Comparison of ENCODE assay signal across 10 mouse cellular contexts in the genomic region with DNA sequence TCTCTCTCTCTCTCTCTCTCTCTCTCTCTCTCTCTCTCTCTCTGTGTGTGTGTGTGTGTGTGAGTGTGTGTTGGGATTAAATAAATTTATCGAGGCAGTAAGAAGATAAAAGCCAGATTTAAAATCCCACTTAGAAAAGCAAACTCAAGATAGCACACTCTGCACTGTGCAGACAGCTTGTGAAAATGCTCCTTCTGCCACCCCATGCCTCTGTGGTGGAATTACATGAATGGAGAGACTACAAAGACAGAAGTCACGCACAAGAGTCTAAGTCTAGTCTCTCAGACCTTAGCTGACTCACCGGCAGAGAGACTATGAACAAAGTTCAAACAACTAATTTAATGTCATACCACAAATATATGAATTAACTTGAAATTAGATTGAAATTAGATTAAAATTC.
DNase-seq lines count a peak whose midpoint lies in the region; ATAC-seq and TF ChIP-seq lines count a peak whose summit lies in the region.
"Had no signal": no experiment of that assay in that cellular context is flagged by ENCODE, and none has a peak within 500 bp of the region (broad histone marks: within the 10 kb centered on the region; RNA-seq: fewer than 3 reads in every experiment).

No protein-coding gene starts in this region.

- 37% methylated on average over 3 of the region's 3 CpGs for WGBS in heart, embryonic 16.5 days

- no peaks in the 10 kb centered on the region for H3K4me1 ChIP-seq in heart, embryonic 16.5 days (ENCODE audit: control insufficient read depth, insufficient read depth, low read length)
- H3K4me1 ChIP-seq: heart, embryonic 10.5 days; limb, embryonic 15.5 days had no signal

- no peak overlapping the region for H3K27ac ChIP-seq in heart, embryonic 16.5 days (ENCODE audit: low read length)
- H3K27ac ChIP-seq in left cerebral cortex, adult 2 months, result no peak overlapping the region
- H3K27ac ChIP-seq: heart, embryonic 10.5 days; limb, embryonic 15.5 days had no signal

- intact Hi-C loops in left cerebral cortex, adult 2 months (cut with DNase I), result loop anchor here (5.0 kb wide), 2 partner anchors 268 to 483 kb away; a partner anchor contains a TSS
- intact Hi-C loops in left cerebral cortex, postnatal 4 days (cut with DNase I), result no loop called here

- peak; percentile 52; the same call in 1 of the 2 replicates for ATAC-seq in heart, embryonic 16.5 days (replicated peaks; ENCODE audit: extremely low read depth, insufficient read depth, low FRiP score)

- no peak overlapping the region for H3K9ac ChIP-seq in heart, embryonic 16.5 days (ENCODE audit: low read length)
- H3K9ac ChIP-seq: limb, embryonic 15.5 days had no signal

- H3K4me2 ChIP-seq in heart, embryonic 16.5 days (ENCODE audit: low read depth, low read length), result no peak overlapping the region
- H3K4me2 ChIP-seq: limb, embryonic 15.5 days had no signal

- no peak for DNase-seq in heart, adult 8-10 months (ENCODE audit: low spot score)
- no peak for DNase-seq in left cerebral cortex, adult 2 months (ENCODE audit: extremely low spot score in 1 of 2, low spot score in 2 of 2)
- DNase-seq in left cerebral cortex, adult 8-10 months (ENCODE audit: low spot score in 2 of 2), result no peak
- DNase-seq in adipocyte (ENCODE audit: low spot score), result peak; percentile 26
- DNase-seq in left cerebral cortex, postnatal 4 days, result peak; percentile 10
- no peak for DNase-seq in testis, postnatal 10 days (ENCODE audit: low spot score)
- DNase-seq: thymus, postnatal 4 days had no signal

- no peaks in the 10 kb centered on the region for H3K9me3 ChIP-seq in heart, embryonic 16.5 days (replicated peaks; ENCODE audit: control insufficient read depth, low read length)
- H3K9me3 ChIP-seq: heart, embryonic 10.5 days; limb, embryonic 15.5 days had no signal

- peak; percentile 51 for TF ChIP-seq CTCF in left cerebral cortex, adult 2 months (IDR thresholded peaks at IDR 0.05)

- no peaks in the 10 kb centered on the region for H3K36me3 ChIP-seq in heart, embryonic 16.5 days (ENCODE audit: control insufficient read depth, insufficient read depth)
- H3K36me3 ChIP-seq: heart, embryonic 10.5 days; limb, embryonic 15.5 days had no signal

- no peak overlapping the region for H3K4me3 ChIP-seq in heart, embryonic 16.5 days (ENCODE audit: low read length)
- H3K4me3 ChIP-seq in left cerebral cortex, adult 2 months, result no peak overlapping the region
- H3K4me3 ChIP-seq: heart, embryonic 10.5 days; limb, embryonic 15.5 days had no signal

- H3K27me3 ChIP-seq in heart, embryonic 16.5 days (ENCODE audit: control insufficient read depth, insufficient read depth, low read length), result no peaks in the 10 kb centered on the region
- H3K27me3 ChIP-seq: limb, embryonic 15.5 days had no signal

Comparison
In these comparisons a context has a peak if more than half of its experiments do, and no peak if none do; other contexts are left out.
1. DNase-seq: peak in adipocyte (single experiment) and left cerebral cortex, postnatal 4 days (single experiment); none in heart, adult 8-10 months (single experiment), left cerebral cortex, adult 2 months (0 of 2), left cerebral cortex, adult 8-10 months (0 of 2) and testis, postnatal 10 days (single experiment).